Mouse (Mus musculus) heart, adult 18-20 months (tissue): ENCODE measurements around the gene BC049762. TPM values are rescaled to one million over a fixed set of nuclear protein-coding genes. Genes with fewer than 3 reads are reported as not detected.

ENCODE experiments used
- DNase-seq, 2 experiments: peaks; one replicate each; pipeline ENCODE4 v3.0.0; 2021 to 2022; ENCODE audit warnings: mixed read lengths in 1 of 2
- long read RNA-seq, 2 experiments: library from polyadenylated mRNA; stranded (forward); transcript quantifications; one replicate each; pipeline ENCODE4 v2.0.0; 2021
- total RNA-seq, 2 experiments: library from RNA; stranded (reverse); gene quantifications; 2 replicates each; pipeline ENCODE4 v1.2.3; 2021

The BC049762 gene
- not detected for total RNA-seq
- long read RNA-seq, experiment 1, partial matches to known transcripts = 0 of 2 reads
- long read RNA-seq, experiment 1, other reads (novel, unspliced or antisense) = 2 of 2 reads
- long read RNA-seq, experiment 2, partial matches to known transcripts = 0 of 1 reads
- long read RNA-seq, experiment 2, other reads (novel, unspliced or antisense) = 1 of 1 reads

GRCm38 (mm10) chr11:51262342-51263285 is at the start of gene BC049762:
Gene BC049762 (minus strand): TSS chr11:51263046.
- peak; percentile 99 for DNase-seq

- no peak for DNase-seq
Measured at GRCm38 (mm10) chr11:51311846-51312245, 49.0 kb upstream of the BC049762 start.

GRCm38 (mm10) chr11:51308306-51308705 is 45.5 kb upstream of the BC049762 start:
- no peak for DNase-seq

GRCm38 (mm10) chr11:51303981-51304553 is 41.2 kb upstream of the BC049762 start:
- no peak for DNase-seq

GRCm38 (mm10) chr11:51302396-51302795 is 39.5 kb upstream of the BC049762 start:
- no peak for DNase-seq

GRCm38 (mm10) chr11:51298691-51299090 is 35.8 kb upstream of the BC049762 start:
- no peak for DNase-seq

- no peak for DNase-seq
Measured at GRCm38 (mm10) chr11:51295742-51296141, 32.9 kb upstream of the BC049762 start.

GRCm38 (mm10) chr11:51293956-51294530 is 31.2 kb upstream of the BC049762 start:
- DNase-seq = no peak

GRCm38 (mm10) chr11:51290066-51290955 is 27.5 kb upstream of the BC049762 start:
- peak; percentile 28 to 36 for DNase-seq

GRCm38 (mm10) chr11:51289564-51290041 is 26.8 kb upstream of the BC049762 start, which contains the start of gene Col23a1:
Gene Col23a1 (plus strand): TSS chr11:51289920.
- DNase-seq = peak; percentile 79 to 87

- DNase-seq = no peak
Measured at GRCm38 (mm10) chr11:51274418-51274817, 11.6 kb upstream of the BC049762 start.

GRCm38 (mm10) chr11:51265326-51265725 is 2.5 kb upstream of the BC049762 start:
- DNase-seq = peak; percentile 25 to 43

- DNase-seq = peak; percentile 51 to 52
Measured at GRCm38 (mm10) chr11:51264352-51264751, 1.5 kb upstream of the BC049762 start.

GRCm38 (mm10) chr11:51263286-51263831 is 513 bp upstream of the BC049762 start:
- DNase-seq = peak; percentile 62 to 84

GRCm38 (mm10) chr11:51261680-51262219 is 1.1 kb downstream of the BC049762 start, which contains the start of gene Clk4:
Gene Clk4 (plus strand): TSS chr11:51261730.
- no peak for DNase-seq

GRCm38 (mm10) chr11:51257006-51257405 is 5.8 kb downstream of the BC049762 start:
- DNase-seq = no peak

GRCm38 (mm10) chr11:51242897-51243296 is 19.9 kb downstream of the BC049762 start:
- DNase-seq = no peak

GRCm38 (mm10) chr11:51234626-51235025 is 28.2 kb downstream of the BC049762 start:
- no peak for DNase-seq

- DNase-seq = no peak
Measured at GRCm38 (mm10) chr11:51227104-51227503, 35.7 kb downstream of the BC049762 start.

GRCm38 (mm10) chr11:51220308-51220707 is 42.5 kb downstream of the BC049762 start, which contains the start of gene Gm12569:
Gene Gm12569 (plus strand): TSS chr11:51220473.
- DNase-seq = no peak
